Mouse (Mus musculus): ENCODE measurements around the gene Zfp341.
A peak's percentile ranks its signal among the peaks of the same experiment; 100 is the strongest.

Gene Zfp341

GRCm38 (mm10) chr2:154589051-154589450 lies 24.0 kb upstream of the Zfp341 start:
- no peak for DNase-seq

- DNase-seq: no peak
These were observed 21.9 kb upstream of the Zfp341 start for GRCm38 (mm10) chr2:154591239-154591638.

GRCm38 (mm10) chr2:154593025-154593424 lies 20.1 kb upstream of the Zfp341 start:
- peak; percentile 42 to 56 for DNase-seq

- peak; percentile 35 to 59 for DNase-seq
These were observed 17.3 kb upstream of the Zfp341 start for GRCm38 (mm10) chr2:154595775-154596174.

GRCm38 (mm10) chr2:154597399-154597798 lies 15.7 kb upstream of the Zfp341 start:
- no peak for DNase-seq

GRCm38 (mm10) chr2:154600586-154600985 lies 12.5 kb upstream of the Zfp341 start:
- DNase-seq: no peak

GRCm38 (mm10) chr2:154601324-154601723 lies 11.8 kb upstream of the Zfp341 start:
- no peak for DNase-seq

GRCm38 (mm10) chr2:154603007-154603637 lies 10.0 kb upstream of the Zfp341 start:
- no peak for DNase-seq

GRCm38 (mm10) chr2:154603638-154604153 lies 9.4 kb upstream of the Zfp341 start, which contains the start of gene Pxmp4:
Pxmp4 (minus strand) TSS chr2:154603708.
- peak; percentile 99 to 100 for DNase-seq

- DNase-seq: no peak
These were observed 8.9 kb upstream of the Zfp341 start for GRCm38 (mm10) chr2:154604156-154604555.

- no peak for DNase-seq
These were observed 6.1 kb upstream of the Zfp341 start for GRCm38 (mm10) chr2:154606965-154607364.

- no peak for DNase-seq
These were observed 3.9 kb upstream of the Zfp341 start for GRCm38 (mm10) chr2:154609050-154609767.

GRCm38 (mm10) chr2:154614841-154615576 lies 1.9 kb downstream of the Zfp341 start:
- peak; percentile 70 to 72 for DNase-seq

GRCm38 (mm10) chr2:154615674-154616073 lies 2.6 kb downstream of the Zfp341 start:
- DNase-seq: no peak

- DNase-seq: no peak
These were observed 4.0 kb downstream of the Zfp341 start for GRCm38 (mm10) chr2:154617061-154617460.

- DNase-seq: no peak
These were observed 8.6 kb downstream of the Zfp341 start for GRCm38 (mm10) chr2:154621684-154622083.

- no peak for DNase-seq
These were observed 11.0 kb downstream of the Zfp341 start for GRCm38 (mm10) chr2:154624137-154624536.

GRCm38 (mm10) chr2:154630531-154630930 lies 17.4 kb downstream of the Zfp341 start:
- DNase-seq: no peak

- DNase-seq: no peak
These were observed 19.2 kb downstream of the Zfp341 start for GRCm38 (mm10) chr2:154632203-154632780.

GRCm38 (mm10) chr2:154633039-154633742 lies 20.1 kb downstream of the Zfp341 start:
- DNase-seq: no peak

- no peak for DNase-seq
These were observed 21.0 kb downstream of the Zfp341 start for GRCm38 (mm10) chr2:154633876-154634644.

- peak; percentile 33 to 57 for DNase-seq
These were observed 22.7 kb downstream of the Zfp341 start for GRCm38 (mm10) chr2:154635826-154636225.
